In the genomic region with DNA sequence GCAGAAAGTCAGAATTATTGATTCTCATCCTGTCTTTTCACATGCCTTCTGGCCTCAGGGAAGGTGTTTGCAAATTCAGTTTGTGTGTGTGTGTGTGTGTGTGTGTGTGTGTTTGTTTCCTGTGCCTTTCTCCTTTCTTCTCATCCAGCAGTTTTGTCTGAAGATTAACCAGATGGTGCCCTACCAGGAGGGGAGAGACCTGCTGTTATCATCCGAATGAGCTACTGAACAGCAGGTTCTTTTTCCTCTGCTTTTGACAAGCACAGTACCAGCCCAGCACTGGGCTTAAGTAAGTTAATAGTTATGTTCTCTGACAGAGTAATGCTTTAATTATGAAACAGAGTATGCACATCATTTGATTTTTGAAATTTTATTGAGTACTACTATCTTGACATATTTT, we compare ENCODE assay signal across 27 mouse cellular contexts.
DNase-seq lines count a peak whose midpoint lies in the region; ATAC-seq and TF ChIP-seq lines count a peak whose summit lies in the region.
"Had no signal": no experiment of that assay in that cellular context is flagged by ENCODE, and none has a peak within 500 bp of the region (broad histone marks: within the 10 kb centered on the region; RNA-seq: fewer than 3 reads in every experiment).

No protein-coding gene starts in this region.

- peaks cover 8% of the 10 kb centered on the region; the same call in 1 of the 2 replicates for H3K27me3 ChIP-seq in hindbrain, embryonic 15.5 days
- no peaks in the 10 kb centered on the region for H3K27me3 ChIP-seq in hindbrain, embryonic 11.5 days (ENCODE audit: control insufficient read depth, insufficient read depth, low read length)
- H3K27me3 ChIP-seq in hindbrain, postnatal 0 days (ENCODE audit: insufficient read depth, low read length) = no peaks in the 10 kb centered on the region; the same call in 1 of the 2 replicates
- peaks cover 8% of the 10 kb centered on the region; the same call in 1 of the 2 replicates for H3K27me3 ChIP-seq in hindbrain, embryonic 12.5 days
- H3K27me3 ChIP-seq in midbrain, postnatal 0 days (ENCODE audit: insufficient read depth, low read length) = no peaks in the 10 kb centered on the region
- H3K27me3 ChIP-seq in midbrain, embryonic 16.5 days (ENCODE audit: control insufficient read depth, insufficient read depth, low read depth, low read length) = 0 out of 2 replicates have a peak, but pooled peaks cover 2% of the 10 kb centered on the region
- H3K27me3 ChIP-seq: CH12.LX; embryonic facial prominence, embryonic 15.5 days; Patski had no signal

- peaks cover 3% of the 10 kb centered on the region for H3K4me1 ChIP-seq in hindbrain, embryonic 15.5 days (replicated peaks)
- H3K4me1 ChIP-seq in hindbrain, embryonic 11.5 days (replicated peaks; ENCODE audit: control insufficient read depth, insufficient read depth, low read length) = no peaks in the 10 kb centered on the region
- no peaks in the 10 kb centered on the region for H3K4me1 ChIP-seq in hindbrain, postnatal 0 days (ENCODE audit: insufficient read depth, low read length)
- H3K4me1 ChIP-seq in hindbrain, embryonic 12.5 days = no peaks in the 10 kb centered on the region
- no peaks in the 10 kb centered on the region for H3K4me1 ChIP-seq in midbrain, postnatal 0 days (ENCODE audit: insufficient read depth, low read length)
- peaks cover 7% of the 10 kb centered on the region for H3K4me1 ChIP-seq in midbrain, embryonic 16.5 days (ENCODE audit: control insufficient read depth, insufficient read depth, low read length)
- H3K4me1 ChIP-seq: embryonic facial prominence, embryonic 13.5 days had no signal

- H3K4me3 ChIP-seq in hindbrain, embryonic 15.5 days = no peak overlapping the region
- no peak overlapping the region for H3K4me3 ChIP-seq in hindbrain, embryonic 11.5 days (ENCODE audit: low read depth, low read length)
- H3K4me3 ChIP-seq in hindbrain, postnatal 0 days (ENCODE audit: low read length) = no peak overlapping the region
- no peak overlapping the region for H3K4me3 ChIP-seq in hindbrain, embryonic 12.5 days
- H3K4me3 ChIP-seq in midbrain, postnatal 0 days (ENCODE audit: low read depth, low read length) = no peak overlapping the region
- no peak overlapping the region for H3K4me3 ChIP-seq in midbrain, embryonic 16.5 days (ENCODE audit: low read depth, low read length)
- H3K4me3 ChIP-seq: embryonic facial prominence, embryonic 13.5 days; embryonic facial prominence, embryonic 15.5 days; erythroblast, embryonic 14.5 days; forebrain, embryonic 13.5 days had no signal

- no peak overlapping the region for H3K4me2 ChIP-seq in hindbrain, embryonic 15.5 days
- H3K4me2 ChIP-seq in hindbrain, embryonic 11.5 days (replicated peaks; ENCODE audit: low read depth, low read length) = no peak overlapping the region
- no peak overlapping the region for H3K4me2 ChIP-seq in hindbrain, postnatal 0 days (ENCODE audit: low read depth, low read length)
- H3K4me2 ChIP-seq in hindbrain, embryonic 12.5 days (replicated peaks) = no peak overlapping the region
- no peak overlapping the region for H3K4me2 ChIP-seq in midbrain, postnatal 0 days (ENCODE audit: low read depth, low read length, poor library complexity, severe bottlenecking)
- H3K4me2 ChIP-seq in midbrain, embryonic 16.5 days (ENCODE audit: low read length) = no peak overlapping the region
- H3K4me2 ChIP-seq: embryonic facial prominence, embryonic 13.5 days; embryonic facial prominence, embryonic 15.5 days; forebrain, embryonic 13.5 days had no signal

- WGBS in hindbrain, embryonic 15.5 days = 22% methylated on average over 1 of the region's 1 CpGs
- WGBS in hindbrain, embryonic 11.5 days = 23% methylated on average over 1 of the region's 1 CpGs
- WGBS in hindbrain, postnatal 0 days = 34% methylated on average over 1 of the region's 1 CpGs
- 45% methylated on average over 1 of the region's 1 CpGs for WGBS in hindbrain, embryonic 12.5 days
- WGBS in midbrain, postnatal 0 days = 26% methylated on average over 1 of the region's 1 CpGs
- WGBS in midbrain, embryonic 16.5 days = 42% methylated on average over 1 of the region's 1 CpGs

- H3K9me3 ChIP-seq in hindbrain, embryonic 15.5 days = no peaks in the 10 kb centered on the region
- H3K9me3 ChIP-seq in hindbrain, embryonic 11.5 days (ENCODE audit: control insufficient read depth, low read length) = no peaks in the 10 kb centered on the region
- no peaks in the 10 kb centered on the region for H3K9me3 ChIP-seq in hindbrain, postnatal 0 days (ENCODE audit: low read length)
- H3K9me3 ChIP-seq in hindbrain, embryonic 12.5 days (replicated peaks) = no peaks in the 10 kb centered on the region
- no peaks in the 10 kb centered on the region for H3K9me3 ChIP-seq in midbrain, postnatal 0 days (ENCODE audit: low read length)
- no peaks in the 10 kb centered on the region for H3K9me3 ChIP-seq in midbrain, embryonic 16.5 days (replicated peaks; ENCODE audit: control insufficient read depth, low read length, poor library complexity, severe bottlenecking)
- H3K9me3 ChIP-seq: embryonic facial prominence, embryonic 13.5 days; embryonic facial prominence, embryonic 15.5 days; forebrain, embryonic 13.5 days had no signal

- DNase-seq in cerebellum, postnatal 10 days = peak; percentile 24 to 57
- no peak for DNase-seq in hindbrain, embryonic 11.5 days (ENCODE audit: low spot score)
- peak; percentile 20 for DNase-seq in hindbrain, postnatal 0 days (ENCODE audit: low spot score)
- DNase-seq in midbrain, postnatal 0 days (ENCODE audit: low spot score) = peak; percentile 26
- DNase-seq: adrenal gland, adult 8-10 months; adrenal gland, postnatal 14 days; adrenal gland, postnatal 36 days; B cell, adult 2 months; cerebellum, adult 11-12 months; cerebellum, adult 2 months; cerebellum, adult 9-10 months; cerebellum, postnatal 36 days; embryo, embryonic 11 days had no signal

- no peak for TF ChIP-seq CTCF in hindbrain, postnatal 0 days (IDR thresholded peaks at IDR 0.05; ENCODE audit: low read depth)
- no peak for TF ChIP-seq CTCF in midbrain, postnatal 0 days (IDR thresholded peaks at IDR 0.05)

- no peak overlapping the region for H3K27ac ChIP-seq in hindbrain, embryonic 15.5 days (replicated peaks)
- no peak overlapping the region for H3K27ac ChIP-seq in hindbrain, embryonic 11.5 days (ENCODE audit: low read depth, low read length)
- H3K27ac ChIP-seq in hindbrain, postnatal 0 days = no peak overlapping the region
- H3K27ac ChIP-seq in hindbrain, embryonic 12.5 days = no peak overlapping the region
- H3K27ac ChIP-seq in midbrain, postnatal 0 days (ENCODE audit: low read depth, low read length) = no peak overlapping the region
- H3K27ac ChIP-seq in midbrain, embryonic 16.5 days (ENCODE audit: low read length) = no peak overlapping the region
- H3K27ac ChIP-seq: embryonic facial prominence, embryonic 13.5 days; embryonic facial prominence, embryonic 15.5 days; forebrain, embryonic 13.5 days had no signal

- no peak for ATAC-seq in cerebellum, adult (ENCODE audit: insufficient number of reproducible peaks, low FRiP score, low TSS enrichment)
- peak; percentile 70; the same call in 1 of the 2 replicates for ATAC-seq in hindbrain, embryonic 15.5 days (ENCODE audit: low FRiP score, low read depth)
- ATAC-seq in hindbrain, embryonic 11.5 days (ENCODE audit: low FRiP score) = no peak
- no peak for ATAC-seq in hindbrain, postnatal 0 days
- no peak for ATAC-seq in hindbrain, embryonic 12.5 days (ENCODE audit: low FRiP score)
- ATAC-seq in midbrain, postnatal 0 days (ENCODE audit: low FRiP score) = no peak
- ATAC-seq in midbrain, embryonic 16.5 days = no peak
- ATAC-seq: activated CD4-positive, CD25-positive, alpha-beta regulatory T cell, adult 4 months; CD4-positive, CD25-positive, alpha-beta regulatory T cell, adult 4 months; forebrain, embryonic 13.5 days; forebrain, embryonic 16.5 days; Patski had no signal

- H3K9ac ChIP-seq in hindbrain, embryonic 15.5 days = no peak overlapping the region
- no peak overlapping the region for H3K9ac ChIP-seq in hindbrain, embryonic 11.5 days (ENCODE audit: low read depth, low read length)
- H3K9ac ChIP-seq in hindbrain, postnatal 0 days (replicated peaks; ENCODE audit: low read length) = no peak overlapping the region
- H3K9ac ChIP-seq in hindbrain, embryonic 12.5 days = no peak overlapping the region
- H3K9ac ChIP-seq in midbrain, postnatal 0 days (replicated peaks; ENCODE audit: low read length, poor library complexity, severe bottlenecking) = no peak overlapping the region
- H3K9ac ChIP-seq in midbrain, embryonic 16.5 days (ENCODE audit: low read depth, low read length) = no peak overlapping the region
- H3K9ac ChIP-seq: embryonic facial prominence, embryonic 13.5 days; embryonic facial prominence, embryonic 15.5 days; forebrain, embryonic 13.5 days had no signal

- H3K36me3 ChIP-seq in hindbrain, embryonic 15.5 days = no peaks in the 10 kb centered on the region
- H3K36me3 ChIP-seq in hindbrain, embryonic 11.5 days (ENCODE audit: control insufficient read depth, insufficient read depth, low read length) = no peaks in the 10 kb centered on the region
- H3K36me3 ChIP-seq in hindbrain, postnatal 0 days (ENCODE audit: insufficient read depth, low read length) = no peaks in the 10 kb centered on the region
- H3K36me3 ChIP-seq in hindbrain, embryonic 12.5 days = no peaks in the 10 kb centered on the region
- no peaks in the 10 kb centered on the region for H3K36me3 ChIP-seq in midbrain, postnatal 0 days (ENCODE audit: insufficient read depth, low read length)
- no peaks in the 10 kb centered on the region for H3K36me3 ChIP-seq in midbrain, embryonic 16.5 days (ENCODE audit: control insufficient read depth, insufficient read depth, low read length)
- H3K36me3 ChIP-seq: embryonic facial prominence, embryonic 13.5 days; embryonic facial prominence, embryonic 15.5 days; G1E had no signal
